Mouse (Mus musculus) cerebellum, postnatal 4 days (tissue): ENCODE measurements around the gene Yme1l1.

Source experiments
- DNase-seq, 2 experiments: peaks; one replicate each; pipeline ENCODE4 v3.0.0; 2022; ENCODE audit warnings: low spot score in 2 of 2, mixed read lengths in 1 of 2

Gene Yme1l1

DNA sequence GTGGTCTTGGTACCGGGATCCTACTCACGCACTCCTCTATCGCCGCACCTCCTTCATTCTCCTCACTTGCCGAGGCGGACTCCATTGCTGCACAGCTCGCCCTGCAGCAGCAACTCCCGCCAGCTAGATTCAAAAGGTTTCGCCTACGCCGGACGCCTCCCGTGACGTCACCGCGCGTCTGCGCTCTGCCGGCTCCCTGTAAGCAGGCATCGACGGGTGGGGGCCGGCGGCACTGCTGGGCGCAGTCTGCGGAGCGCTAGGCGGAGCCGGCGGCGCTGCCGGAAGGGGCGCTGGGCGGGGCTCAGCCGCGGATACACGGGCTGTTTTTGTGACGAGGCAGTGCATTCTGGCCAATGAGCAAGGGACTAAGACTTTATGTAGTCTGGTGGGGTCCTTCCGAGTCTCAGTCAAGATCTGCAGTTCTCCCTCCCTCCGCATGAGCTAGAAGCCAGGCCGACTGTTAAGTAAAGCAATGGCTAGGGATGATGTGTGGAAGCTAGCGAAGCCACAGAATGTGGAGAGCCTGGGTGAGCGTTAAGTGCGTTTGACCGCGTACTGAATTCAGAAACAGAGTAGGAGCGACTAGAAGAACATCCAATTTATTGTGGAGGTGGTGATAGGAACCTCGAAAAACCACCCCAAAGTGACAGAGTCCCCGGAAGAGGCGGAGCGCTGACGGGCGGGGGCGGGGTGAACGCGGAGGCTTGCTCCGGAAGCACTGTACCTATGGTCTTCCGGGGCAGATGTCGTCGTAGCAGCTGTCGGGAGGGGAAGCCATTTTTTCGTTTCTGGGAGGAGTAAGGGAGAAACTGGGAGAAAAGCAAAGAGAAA is at the start of gene Yme1l1, which contains the start of gene Mastl:
TSS of gene Yme1l1 (plus strand) at position 593 of the 831 bp plus-strand sequence.
TSS of gene Mastl (minus strand) at position 248 of the 831 bp plus-strand sequence.
- peak; percentile 92 to 97 for DNase-seq

DNA sequence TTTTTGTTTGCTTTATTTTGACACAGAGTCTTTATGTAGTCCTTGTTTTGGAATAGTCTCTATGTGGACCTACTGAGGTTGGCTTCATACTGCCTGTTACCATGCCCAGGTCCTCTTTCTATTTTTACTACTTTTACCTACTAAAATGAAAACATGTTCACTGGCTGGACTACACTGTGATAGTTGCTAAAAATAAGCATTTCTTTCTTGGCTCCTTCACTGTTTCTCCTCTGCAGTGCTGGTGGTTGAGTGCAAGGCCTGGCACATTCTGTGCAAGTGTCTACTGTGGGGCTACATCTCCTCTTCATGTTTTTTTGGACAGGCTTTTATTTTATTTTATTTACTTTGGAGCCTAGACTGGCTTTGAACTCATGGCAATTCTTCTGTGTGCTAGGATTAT is 36.6 kb upstream of the Yme1l1 start:
- no peak for DNase-seq

DNA sequence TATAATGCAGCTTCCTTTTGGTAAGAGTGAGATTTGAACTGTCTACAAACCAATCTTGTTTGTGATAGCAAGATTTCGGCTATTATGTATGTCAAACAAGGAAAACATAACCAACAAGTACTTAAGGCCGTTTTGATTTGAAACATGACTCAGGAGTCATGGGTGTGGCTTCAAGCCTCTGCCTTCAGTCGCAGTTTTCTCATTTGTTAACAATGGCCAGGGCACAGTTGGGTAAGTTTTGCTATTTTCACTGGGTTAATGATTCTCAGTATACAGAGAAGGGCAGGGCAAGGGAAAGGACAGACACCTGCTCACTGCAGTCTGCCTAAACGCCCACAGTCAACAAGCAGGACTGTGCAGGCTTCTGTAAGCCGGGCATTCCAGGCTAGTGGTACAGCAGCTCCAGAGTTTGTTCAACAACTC is 959 bp upstream of the Yme1l1 start:
- DNase-seq = no peak

DNA sequence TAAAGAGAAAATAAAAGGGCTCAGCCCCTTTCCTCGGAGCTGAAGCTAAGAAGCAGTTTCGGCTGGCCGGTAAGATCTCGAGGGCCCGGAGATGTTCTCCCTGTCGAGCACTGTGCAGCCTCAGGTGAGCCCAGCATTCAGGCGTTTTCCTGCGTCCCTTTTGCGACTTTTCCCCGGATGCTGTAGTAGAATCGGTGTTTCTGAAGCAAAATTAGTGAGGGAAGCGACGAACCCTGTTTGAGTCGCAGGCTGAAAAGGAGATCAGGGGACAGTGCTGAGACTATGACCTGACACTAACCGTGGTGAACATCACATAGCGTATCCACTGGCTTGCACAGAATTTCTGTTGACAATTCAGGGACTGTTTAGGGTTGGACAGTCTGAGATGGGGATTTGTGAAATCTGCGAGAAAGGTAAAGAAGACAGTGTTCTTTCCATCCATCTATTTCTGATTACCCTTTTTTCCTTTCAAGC is 476 bp downstream of the Yme1l1 start:
- no peak for DNase-seq

DNA sequence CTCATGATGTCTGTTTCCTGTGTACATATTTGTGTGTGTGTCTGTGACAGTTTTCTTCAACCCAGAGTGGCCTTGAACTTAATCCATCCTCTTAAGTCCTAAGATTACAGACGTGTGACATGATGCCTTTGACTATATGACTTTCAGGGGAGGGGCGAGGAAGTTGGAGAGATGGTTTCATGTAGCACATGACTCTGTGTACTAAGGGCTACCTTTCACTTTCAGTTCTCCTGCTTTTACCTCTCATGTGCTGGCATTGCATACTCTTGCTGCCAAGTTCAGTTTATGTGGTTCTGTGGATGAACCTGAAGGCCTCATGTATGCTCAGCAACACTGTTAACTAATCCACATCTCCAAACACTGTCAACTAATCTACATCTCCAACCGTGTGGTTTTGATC is 16.1 kb downstream of the Yme1l1 start:
- no peak for DNase-seq

DNA sequence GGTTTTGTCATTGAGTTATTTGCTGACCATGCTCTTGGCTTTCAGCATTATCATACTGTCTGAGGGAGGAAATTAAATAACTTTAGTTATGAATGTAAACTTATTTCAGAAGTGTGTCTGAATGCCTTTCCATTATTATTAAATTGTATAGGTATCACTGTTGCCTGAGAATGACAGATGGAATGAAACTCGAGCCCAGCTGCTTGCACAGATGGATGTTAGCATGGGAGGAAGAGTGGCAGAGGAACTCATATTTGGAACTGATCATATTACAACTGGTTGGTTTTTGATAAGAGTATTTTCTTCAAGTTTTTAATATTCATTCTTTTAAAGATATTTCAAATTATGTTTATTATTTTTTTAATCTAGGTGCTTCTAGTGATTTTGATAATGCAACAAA is 38.2 kb downstream of the Yme1l1 start:
- DNase-seq = no peak

DNA sequence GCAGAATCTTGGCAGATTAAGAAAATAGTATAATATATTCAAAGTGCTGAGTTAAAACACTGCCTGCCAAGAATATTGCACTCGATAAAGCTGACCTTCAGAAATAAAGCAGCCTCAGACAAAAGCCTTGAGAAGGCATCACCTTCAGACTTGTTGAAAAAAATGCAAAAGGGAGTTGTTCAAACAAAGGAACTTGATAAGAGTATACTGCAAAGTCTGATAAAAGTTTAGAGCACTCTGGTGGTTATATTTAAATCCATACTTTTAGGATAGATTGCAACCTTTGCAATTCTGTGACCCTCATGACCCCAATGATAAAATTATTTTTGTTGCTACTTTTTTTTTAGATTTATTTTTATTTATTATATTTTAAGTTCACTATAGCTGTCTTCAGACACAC is 44.9 kb downstream of the Yme1l1 start:
- no peak for DNase-seq

DNA sequence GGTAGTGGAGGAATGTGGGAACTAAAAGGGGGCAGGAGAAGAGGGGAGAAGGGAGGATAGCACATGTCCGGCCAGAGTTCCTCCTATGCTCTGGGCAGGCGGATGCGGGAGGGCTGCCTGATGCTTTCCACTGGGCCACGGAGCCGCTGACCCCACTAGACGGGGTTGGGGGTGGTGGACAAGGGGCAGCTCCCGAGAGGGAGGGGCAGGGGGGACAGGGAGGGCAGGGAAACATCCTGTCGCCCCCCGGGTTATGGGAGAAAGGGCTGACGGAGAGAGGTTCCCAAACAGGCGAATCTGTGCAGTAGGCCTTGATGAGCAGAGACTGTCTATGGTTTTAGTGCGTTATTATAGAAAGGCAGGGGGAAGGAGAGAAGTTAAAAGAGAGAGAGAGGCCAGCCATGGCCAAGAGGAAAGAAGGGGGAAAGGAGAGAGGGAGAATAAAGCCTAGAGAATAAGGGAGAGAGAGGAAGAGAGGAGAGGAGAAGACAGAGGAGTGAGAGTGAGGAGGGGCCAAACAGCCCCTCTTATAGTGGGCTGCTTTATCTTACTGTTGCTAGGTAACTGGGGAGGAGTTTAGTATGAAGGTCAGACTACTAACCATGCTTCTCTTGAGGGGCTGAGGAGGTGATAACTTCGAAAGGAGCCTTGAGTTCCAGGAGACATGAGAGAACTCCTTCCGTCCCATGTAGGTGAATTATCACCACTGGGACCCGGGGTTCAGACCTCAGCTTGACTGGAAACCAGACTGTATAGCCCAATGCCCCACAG is 46.9 kb downstream of the Yme1l1 start:
- no peak for DNase-seq

DNA sequence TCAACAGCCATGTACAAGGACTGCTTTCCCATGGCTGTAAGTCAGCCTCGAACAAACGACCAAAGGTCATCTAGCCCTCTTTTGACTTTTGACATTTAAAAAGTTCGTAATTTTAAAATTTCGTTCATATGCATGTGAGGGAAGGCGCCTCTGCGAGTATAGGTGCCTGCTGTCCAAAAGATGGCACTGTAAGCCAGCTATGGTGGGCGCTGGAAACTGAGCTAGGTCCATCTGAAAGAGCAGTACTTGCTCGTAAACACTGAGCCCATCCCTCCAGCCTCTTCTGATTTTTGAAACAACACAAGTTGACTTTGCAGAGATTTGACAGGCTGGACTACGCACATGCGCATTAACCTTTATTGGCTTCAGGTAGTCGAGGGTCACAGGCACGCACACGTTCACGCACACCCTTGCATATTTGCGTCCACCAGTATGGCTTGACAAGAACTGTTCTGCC is 50.9 kb downstream of the Yme1l1 start, which contains the start of gene 4931423N10Rik:
TSS of gene 4931423N10Rik (plus strand) at position 407 of the 457 bp plus-strand sequence.
- DNase-seq = no peak

DNA sequence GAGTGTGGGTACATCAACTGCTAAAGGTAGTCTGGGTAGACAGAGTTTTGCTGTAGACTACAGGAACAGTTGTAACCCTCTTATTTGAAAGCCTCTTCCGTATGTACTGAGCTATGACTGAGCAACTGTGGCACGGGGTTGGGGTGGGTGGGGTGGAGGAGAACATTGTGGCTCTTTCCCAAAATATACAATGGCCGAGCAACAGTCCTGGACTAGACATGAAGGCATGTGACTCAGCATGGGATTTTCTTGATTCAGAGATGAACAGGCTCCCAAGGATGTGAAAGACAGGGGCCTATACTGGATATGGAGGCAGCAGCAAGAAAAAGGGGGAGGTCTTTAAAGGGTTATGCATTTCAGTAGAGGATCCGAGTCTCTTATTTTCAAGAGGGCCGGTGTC is 57.5 kb downstream of the Yme1l1 start:
- no peak for DNase-seq

DNA sequence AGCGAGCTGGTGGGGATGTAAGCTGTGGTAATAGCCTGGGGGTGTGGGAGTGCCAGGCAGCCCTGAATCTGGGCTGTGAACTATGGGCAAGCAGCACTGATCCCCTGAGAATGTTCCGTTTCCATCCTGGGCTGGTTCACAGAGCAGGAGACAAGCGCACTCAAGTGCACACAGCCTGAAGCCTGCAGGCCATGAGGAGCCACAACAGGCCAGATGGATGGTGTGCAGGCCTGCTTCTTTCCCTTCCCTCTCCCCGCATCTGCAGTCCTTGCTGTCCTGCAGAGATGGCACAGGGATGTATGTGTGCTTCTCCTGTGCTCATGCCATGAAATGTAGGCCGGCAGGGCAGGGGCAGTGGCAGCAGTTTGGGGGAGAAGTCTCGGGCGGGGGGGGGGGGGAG is 69.0 kb downstream of the Yme1l1 start:
- DNase-seq = no peak

DNA sequence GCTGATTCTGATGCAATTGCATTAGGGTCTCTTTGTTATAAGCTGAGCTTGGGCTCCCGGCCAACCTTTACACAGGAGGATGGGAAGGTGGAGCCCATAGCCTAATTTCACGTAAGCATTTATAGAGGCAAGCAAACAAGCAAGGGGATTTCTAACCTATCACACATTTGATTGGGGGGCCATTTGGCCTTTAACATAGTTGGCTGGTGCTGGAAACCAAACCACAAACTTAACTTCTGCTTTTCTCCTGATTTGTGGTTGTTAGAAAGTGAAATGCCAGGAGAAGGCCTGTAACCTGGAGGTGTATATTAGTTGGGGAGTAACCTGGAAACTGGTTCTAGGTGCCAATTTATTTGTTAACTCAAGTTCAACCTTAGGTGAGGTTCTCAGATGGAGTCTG is 72.3 kb downstream of the Yme1l1 start:
- DNase-seq = no peak

DNA sequence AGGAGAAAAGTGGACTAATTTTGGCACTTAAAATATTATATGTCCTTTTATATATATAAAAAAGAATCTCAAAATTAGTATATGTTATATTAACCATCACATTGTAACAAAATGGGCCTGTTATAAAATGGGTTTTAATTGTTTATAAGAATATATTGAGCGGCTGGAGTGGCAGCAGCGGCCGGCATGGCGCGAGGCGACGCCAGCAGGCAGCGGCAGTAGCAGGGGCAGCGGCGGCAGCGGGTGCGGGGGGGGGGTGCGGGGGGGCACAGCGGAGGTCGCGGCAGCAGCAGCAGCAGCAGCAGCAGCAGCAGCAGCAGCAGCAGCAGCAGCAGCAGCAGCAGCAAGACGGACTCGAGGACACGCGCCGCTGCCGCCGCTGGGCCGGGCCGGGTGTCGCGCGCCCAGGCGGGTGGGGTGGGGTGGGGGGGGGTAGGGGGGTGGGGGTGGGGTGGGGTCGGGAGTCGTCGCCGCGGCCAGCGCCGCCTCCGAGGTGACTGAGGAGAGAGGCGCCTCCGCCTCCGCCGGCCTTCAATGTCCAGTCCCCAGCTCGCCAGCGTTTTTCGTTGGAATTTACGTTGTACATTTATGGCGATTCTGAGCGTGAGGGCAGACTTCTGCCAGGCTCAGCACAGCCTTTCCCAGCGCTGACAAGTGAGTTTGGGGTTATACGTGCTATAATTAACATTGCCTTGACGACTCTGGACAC is 78.0 kb downstream of the Yme1l1 start:
- peak in 1 of 2 experiments; percentile 4 for DNase-seq
